Mouse (Mus musculus): ENCODE measurements at regions not wholly inside any gene's neighbourhood (a gene's known extent, or its start where the extent isn't known, plus 50 kb on each side); places are given as distances from the start of the nearest gene placed in this dataset.

DNA sequence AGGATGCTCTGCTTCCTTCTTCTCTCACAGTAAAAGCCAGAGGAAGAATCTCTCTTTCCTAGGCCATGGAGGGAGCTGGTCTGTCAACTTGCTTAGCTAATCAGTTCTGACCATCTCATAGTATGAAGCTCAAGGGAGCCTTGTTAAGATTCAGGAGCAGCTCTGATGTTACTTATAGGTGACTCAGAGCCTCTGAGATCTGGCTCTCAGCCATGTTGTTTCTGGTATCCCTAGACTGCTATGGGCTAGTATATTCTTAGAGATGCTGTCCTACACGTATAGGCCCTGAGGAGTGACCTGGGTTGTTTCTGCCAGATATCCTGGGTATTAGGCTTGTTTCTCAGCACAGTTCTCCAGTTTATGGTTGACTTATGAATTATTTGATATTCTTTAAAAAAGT, 160.9 kb downstream of the 4930564D02Rik start:
- no peak for DNase-seq

DNA sequence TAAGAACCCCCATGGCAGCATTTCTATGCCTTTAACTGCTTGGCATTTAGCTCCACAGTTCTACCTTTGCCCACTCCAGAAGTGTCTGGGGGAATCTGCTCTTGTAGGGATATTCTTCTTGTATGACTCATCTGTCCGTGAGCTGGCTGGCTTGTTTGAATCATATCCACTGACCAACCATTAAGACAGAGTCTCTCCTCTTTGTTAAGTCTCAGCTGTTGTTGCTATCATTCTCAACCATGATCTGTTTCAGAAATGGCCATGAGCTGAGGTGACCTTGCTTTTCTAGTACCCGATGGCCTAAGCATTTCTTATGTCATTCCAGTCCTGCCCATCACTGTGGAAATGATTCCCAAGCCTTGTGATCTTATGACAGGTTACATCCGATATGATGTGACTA, 161.8 kb downstream of the 4930564D02Rik start:
- no peak for DNase-seq

DNA sequence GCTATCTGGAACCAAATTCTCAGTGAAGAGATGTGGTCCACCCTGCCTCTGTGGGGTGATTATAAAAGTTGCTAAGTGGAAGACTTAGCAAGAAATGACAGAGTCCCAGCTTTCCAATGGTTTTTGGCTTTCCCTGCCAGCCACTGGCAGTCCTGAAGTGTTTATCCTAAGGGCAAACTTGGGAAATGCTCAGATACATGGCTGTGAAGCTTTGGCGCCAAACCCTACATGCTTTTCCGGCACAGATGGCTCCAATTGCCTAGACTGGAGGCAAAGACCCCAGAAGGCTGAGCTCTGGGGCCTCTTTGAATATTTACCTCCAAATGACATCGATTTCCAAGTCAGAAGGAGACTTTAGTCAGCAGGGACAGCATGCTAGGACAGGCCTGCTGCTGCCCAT, 174.4 kb downstream of the 4930564D02Rik start:
- DNase-seq = no peak

DNA sequence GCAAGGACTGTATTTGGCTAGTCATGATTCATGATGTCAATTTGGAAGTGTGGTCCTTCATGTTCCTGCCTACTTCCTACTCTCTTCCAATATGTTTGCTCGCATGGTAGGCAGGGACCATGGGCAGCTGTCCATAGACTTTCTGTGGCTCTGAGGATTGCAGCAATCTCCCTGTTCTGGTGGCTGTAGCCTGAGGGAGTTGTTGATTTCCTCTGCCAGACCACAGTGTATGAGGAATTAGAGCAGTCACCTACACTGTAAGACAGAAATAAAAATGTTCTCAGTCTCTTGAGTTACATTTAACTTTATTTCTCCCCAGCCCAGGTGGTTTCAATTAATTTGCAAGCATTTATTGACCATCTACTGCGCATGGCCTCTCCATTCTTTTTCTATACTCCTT, 190.5 kb downstream of the 4930564D02Rik start:
- DNase-seq = no peak

DNA sequence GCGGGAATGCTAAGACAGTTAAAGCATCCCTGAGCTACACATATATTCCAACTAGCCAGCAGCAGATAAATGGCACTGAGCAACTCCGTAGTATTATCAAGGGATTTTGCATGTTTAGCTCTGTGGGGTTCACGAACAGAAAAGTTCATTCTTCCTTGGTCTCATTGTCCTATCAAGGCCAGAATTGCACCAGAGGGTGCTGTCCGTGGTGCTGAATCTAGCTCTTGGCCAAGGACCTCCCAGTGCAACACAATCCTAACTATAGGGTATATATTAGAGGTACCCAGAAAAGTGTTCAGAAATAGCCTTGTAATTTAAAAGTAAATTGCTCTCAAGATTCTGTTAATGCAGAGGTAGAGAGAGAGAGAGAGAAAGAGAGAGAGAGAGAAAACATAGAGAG, 176.9 kb upstream of the Kcnd3 start:
- no peak for DNase-seq

DNA sequence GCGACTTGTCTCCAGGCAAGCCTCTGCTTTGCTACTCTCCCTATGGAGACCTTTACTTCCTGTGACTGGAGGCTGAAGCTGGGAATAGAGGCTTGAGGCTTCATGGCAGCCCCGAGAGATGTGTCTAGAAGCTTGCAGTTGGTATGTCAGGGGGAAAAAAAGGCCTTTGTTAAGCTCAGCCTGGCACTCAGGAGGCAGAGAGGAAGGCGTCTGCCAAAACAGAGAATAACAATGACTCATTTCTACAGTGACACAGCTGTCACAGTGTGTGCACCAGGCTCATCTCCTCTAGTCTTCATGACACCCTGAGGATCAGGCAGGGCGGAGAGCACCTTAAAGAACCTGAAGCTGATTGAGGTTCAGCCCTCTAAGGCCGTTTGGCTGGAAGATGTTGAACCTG, 171.2 kb upstream of the Kcnd3 start:
- peak; percentile 45 to 46 for DNase-seq

DNA sequence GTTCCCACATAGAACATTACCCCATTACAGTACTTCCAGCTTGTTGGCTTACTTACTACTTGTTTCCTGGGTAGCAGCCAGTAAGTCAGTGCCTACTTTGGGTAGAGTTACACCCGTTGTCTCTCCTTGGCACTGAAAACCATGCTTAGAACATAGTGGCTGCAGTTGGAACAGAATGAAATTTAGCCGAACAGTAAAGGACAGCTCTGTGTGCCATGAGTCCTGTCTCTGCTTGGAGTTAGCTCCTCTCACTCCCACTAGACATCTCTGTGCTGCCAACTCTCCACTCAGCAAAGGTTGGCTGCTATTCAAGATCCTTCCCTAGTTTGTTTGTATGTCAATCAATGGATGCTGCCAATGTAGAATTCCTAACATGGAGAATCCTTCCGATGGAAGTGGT, 170.4 kb upstream of the Kcnd3 start:
- peak; percentile 12 to 34 for DNase-seq

DNA sequence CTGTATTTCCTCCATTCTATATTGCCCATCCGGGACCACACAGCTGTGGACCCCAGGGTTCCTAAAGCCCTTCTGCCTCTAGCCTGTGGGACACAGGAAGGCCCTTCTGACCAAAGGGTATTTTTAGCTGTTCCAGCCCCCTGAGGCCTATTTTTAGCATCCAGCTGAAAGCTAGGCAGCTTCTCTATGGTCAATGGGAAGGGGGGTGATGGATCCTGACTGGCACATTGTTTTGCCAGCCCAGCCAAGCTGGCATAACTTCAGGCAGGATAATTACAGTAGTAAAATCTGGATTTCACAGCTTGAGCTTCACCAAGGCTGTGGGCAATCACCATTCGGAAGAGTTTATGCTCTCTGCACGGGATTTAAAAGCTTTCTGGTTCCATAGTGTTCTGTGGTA, 153.9 kb upstream of the Kcnd3 start:
- no peak for DNase-seq

DNA sequence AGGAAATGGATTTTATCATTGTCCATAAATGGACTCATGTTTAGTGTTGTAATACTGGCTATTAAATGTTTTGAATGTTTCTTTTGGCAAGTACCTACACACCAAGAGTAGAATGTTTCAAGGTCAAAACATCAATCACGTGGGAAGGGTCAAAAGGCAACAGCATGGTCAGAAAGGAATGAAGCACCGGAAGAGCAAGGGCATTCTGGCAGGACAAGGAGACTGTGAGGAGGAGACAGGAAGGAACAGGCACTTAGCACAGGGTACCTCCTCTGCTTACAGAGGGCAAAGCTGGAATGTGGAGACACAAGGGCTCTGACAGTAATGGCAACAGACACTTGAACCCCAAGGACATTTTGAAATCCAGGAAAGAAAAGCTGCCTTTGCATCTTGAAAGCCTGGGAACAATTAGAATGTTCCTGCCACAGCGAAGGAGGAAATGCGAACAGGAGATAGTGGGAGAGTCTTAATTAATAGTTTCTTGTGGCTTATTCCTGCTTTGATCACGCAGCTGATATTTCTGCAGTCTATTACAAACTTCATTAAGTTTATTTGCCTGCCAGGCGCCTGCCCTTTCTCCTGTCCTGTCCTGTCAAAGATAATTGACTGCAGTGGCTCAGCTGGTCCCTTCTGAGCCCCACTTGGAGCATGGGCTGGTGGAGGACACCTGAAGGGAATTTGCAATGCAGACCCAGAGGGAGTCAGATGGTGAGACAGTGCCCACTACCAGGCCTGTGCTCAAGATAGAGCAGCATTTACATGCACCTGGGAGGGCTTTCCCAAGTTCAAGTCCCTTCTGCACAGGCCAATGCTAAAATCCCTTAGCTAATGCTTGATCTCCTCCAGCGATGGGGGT, 151.2 kb upstream of the Kcnd3 start:
- no peak for DNase-seq

DNA sequence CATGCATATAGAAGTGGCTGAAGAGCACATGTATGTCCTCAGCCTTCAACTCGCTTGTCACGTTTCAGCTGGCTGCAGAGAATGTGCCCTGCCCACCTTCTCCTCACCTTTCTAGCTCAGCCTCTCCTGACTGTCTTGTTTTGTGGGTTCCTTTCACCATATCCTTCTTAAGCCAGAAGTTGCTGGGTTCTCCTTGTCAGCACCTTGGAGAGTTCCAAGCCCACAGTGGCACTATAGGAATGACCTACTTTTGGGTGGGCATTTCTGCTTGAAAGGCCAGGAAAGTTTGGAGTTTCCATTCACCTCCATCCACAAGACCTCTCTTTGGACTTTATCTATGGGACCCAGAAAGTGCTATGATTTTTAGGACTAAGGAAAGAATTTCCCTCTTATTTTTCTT, 144.5 kb upstream of the Kcnd3 start:
- no peak for DNase-seq

DNA sequence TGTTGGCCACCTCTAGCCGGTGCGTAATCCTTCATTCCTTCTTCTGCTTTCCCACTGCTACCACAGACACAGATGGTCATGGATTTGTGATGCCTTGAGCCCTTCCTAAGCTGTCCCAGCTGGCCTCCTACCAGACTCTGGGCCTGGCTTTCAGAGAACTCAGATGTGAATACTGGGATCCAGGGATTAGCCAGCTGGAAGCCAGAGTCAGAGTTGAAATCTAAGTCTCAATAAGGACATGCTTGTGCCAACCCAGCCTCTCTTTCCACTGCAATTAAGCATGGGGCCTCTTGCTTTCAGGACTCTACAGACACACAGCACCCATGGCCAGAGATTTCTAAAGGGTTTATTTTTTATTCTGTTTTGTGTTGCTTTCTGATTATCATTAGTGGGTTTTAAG, 143.1 kb upstream of the Kcnd3 start:
- DNase-seq = no peak

DNA sequence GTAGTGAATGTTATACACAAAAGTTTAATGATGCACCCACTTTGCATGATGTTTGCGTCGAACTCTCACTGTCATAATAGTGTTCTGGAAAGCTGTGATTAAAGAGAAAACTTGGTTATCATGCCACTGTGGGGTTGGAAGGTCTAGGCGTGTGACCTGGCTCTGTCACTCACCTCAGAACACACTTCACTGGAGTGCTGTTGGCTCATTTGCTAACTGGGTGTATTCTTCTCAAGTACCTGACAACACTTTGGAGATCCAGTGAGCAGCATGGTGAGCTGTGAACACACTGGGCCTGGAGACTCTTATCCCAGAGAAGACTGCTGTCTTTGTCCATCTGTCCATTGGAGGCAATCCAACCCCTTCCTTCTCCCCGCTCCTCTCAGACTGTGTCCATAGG, 98.9 kb upstream of the Kcnd3 start:
- DNase-seq = no peak

DNA sequence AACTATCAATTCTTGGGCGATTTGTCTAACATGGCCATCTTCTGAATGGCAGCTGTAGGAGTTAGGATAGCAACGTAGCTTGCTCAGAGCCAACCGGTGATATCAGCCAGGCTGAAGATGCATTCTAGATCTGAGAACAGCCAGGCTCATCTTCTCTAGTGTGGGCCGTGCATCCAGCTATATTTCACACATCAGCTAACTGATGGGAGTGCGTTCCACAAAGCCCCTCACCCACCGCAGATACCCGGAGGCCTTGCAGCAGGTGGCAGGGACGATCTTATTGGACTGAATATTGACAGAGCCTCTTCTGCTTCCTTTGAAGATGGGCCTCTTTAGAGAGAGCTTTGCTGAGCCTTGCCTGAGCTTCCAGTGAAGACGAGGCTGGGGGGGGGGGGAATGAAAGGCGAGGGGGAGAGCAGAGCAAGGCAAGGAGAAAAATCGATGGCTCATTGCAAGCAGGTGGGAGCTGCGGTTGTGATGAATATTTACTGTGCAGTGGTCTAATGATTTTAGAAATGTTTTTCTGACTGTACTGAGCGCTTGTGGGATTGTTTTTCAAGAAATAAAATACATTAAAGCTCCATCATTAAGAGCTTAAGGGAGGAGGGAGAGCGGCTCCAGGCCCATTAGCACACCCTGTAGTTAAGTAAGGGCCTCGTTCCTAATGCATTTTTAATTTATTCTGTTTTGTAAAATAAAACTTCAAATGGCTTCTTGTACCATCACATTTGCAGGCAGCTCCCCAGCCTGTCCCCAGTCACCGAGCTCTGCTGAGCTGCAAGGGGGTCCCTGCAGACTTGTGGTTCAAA, 97.8 kb upstream of the Kcnd3 start:
- no peak for DNase-seq

DNA sequence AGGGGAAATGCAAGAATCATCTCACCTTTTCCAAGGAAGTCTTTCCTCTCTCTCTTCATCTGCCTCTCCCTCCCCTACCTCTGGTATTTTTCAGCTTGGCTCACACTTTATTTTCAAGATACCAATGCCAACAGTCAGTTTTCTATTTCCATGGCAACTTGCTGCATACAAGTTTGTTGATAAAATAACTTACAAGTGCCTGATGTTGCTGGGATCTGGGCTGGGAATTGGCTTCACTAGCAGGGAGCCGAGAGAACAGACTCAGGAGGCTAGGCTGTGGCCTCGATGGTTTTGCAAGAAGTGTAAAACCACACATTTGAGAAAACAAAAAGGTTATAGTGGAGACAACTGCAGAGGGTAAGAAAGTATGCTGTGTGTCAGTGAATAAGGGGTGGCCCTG, 94.6 kb upstream of the Kcnd3 start:
- no peak for DNase-seq

DNA sequence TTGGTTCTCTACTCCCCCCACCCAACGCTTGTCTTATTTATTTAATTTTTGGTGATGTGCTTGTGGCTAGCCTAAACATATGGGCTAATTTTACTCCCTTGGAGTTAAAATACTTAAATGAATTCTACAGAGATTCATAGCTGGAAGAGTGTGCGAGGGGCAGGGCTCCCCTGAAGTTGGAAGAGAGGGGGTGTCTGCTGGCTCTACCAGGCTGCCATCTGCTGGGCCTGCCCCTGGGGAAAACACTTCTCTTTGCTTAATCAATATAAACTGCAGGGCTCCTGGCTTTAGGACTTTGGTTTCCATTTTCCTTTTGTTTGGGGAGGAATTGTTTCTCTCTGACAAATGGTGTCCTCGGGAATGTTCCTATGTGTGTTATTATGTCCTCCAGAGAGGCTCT, 92.5 kb upstream of the Kcnd3 start:
- no peak for DNase-seq

DNA sequence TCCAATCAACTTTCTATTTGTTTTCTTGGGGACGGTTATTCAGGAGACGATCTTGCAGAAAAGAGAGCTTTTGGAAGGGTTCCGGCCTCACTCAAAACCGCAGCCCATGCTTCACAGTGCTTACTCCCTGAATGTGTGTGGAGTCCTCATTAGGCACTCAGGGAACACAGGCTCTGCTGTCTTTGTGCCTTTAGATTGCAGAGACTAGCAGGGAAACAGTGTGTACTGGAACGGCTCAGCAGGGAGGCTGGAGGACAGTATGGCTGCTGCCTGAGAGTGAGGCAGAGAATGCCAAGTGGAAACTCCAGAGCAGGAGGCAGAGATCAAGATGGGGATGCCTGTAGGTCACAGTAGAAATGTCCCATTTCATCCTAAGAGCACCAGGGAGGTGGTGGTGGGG, 87.4 kb upstream of the Kcnd3 start:
- DNase-seq = no peak

DNA sequence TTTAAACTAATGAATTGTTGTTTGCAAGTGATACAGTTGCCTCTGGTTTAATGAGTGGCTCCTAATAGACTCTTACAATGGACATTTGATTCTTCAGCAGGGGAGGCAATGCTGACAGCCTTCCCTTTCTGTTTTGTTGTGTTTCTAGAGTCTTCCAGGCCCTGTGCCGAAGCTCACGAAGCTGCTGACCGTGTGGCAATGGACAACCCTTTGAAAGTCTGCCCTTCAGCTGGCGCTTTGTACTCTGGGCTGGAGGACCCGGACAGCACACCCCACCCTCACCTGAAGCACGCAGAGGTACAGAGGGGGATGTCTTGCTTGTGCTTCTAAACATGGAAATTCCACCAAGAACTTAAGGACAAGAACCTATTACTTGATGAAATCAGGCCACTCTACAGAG, 85.3 kb upstream of the Kcnd3 start:
- DNase-seq = no peak

DNA sequence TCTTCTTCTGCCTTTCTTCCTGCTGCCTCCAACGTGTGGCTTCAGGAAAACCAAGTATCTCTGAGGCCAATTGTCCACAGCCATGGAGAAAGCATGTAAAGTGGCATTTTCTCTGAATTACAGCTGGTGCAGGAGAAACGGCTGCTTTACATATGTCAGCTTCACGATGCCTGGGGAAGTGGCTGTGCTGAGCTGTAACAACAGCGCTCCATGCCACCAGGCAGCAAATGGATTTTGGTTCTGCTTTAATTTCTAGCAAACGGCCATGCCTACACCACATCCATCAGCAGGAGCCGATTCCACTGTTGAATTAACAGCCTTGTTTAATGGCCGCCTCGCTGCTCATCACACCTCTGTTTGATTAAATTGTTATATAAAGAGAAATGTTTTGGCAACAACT, 84.2 kb upstream of the Kcnd3 start:
- no peak for DNase-seq

DNA sequence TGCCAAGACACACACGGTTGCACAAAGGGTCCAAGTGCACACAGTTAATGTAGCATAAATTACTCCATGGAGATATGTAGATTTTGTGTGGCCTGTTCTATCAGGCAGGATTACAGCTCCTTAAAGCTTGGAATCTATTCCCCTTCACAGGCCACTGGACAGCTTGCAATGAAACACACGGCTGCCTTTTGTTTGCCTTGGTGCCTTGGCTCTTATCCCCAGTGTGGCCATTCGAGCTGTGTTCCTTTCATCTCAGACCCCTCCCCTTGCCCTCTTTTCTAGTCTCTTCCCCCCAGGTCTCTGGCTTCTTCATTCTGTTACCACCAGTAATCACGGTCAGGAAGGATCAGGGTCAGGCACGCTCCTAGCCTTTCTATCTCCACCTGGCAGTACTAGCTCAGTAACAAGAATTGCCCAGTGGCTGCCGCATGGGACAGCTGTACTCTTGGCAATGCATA, 79.7 kb upstream of the Kcnd3 start:
- no peak for DNase-seq

DNA sequence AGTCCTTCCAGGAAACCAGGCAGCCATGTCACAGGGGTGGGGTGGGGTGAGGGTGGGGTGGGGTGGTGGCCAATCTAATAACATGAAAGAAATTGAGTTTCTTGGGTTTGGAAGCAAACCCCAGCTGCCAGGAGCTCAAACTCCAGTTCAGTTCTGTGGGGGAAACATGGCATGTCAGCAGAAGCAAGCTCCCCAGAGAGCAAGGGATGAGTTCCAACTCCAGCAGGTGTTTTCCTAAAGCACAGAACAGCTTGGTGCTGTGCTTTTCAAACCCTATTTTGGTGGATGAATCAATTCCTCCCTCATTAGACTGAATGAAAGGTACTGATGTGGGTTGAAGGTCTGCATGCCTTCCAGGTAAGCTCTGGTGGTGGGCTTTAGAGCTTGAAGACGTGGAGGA, 77.8 kb upstream of the Kcnd3 start:
- peak in 1 of 2 experiments; percentile 37 for DNase-seq

DNA sequence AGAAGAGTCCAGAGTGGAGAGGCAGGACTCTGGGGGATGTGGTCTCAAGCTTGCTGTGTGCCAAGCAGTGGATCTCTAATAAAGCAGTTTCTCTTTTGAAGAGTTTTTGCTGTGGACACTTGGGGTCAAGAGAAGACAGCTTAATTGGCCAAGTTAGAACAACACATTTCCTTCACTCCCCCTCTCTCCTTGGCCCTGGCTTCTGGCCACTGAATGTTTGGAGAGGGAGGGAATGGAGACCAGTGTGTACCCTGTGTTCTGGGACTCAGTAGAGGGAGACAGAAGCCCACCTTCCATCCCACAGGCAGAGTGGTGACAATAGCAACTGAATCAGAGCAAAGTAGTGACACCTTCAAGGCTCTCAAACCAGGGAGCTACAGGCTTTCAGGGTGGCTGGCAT, 77.3 kb upstream of the Kcnd3 start:
- no peak for DNase-seq

DNA sequence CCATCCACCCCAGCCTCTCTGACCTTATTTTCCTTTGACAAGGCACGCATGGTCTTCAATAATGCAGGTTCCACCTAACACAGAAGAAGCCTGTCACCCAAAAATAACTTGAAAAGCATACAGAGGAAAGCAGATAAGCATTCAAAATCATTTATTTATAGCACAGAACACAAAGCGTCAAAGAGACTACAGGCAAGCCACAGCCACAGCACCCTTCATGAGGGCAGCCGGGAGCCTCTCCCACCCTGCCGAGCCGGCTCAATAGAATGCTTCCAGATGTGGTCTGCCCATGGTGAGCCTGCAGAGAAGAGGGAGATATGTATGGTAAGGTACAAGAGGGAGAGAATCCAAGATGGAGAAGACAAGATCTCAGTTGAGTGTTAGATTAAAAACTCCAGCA, 76.7 kb upstream of the Kcnd3 start:
- DNase-seq = no peak

DNA sequence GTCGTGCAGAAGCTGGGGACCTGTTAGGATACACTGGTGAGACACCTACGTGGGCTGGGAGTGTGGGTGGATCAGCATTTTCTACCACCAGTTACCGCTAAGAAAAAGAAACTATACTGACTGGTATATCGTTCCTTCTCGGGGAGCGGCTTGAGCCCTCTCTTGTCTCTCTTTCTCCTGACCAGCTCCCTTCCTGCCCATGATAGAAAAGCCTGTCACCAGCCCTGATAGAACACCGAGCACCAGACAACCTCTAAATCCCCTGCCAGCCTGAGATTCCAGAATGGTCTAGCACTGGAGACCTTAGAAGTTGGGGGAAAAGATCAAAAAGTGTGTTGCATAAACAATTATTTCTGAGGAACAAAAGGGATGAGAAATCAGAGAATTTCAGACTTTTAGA, 76.3 kb upstream of the Kcnd3 start:
- DNase-seq = no peak

DNA sequence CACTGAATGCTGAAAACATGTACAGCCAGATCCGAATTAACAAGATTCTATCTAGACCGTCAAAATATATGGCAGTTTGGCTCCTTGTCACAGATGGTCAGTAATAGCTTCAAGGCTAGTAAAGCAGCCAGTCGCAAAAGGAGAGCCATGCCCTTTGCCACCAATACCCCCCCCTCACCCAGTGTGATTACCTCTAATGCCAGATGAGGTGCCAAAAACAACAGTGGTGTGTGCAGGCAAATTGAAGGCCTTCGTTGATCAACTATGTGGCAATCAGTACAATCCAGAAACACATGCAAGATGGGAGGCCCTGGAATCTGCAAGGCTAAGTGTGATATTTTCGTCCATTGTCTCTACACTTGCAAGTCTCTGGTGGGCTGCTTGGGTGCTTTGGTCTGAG, 75.8 kb upstream of the Kcnd3 start:
- no peak for DNase-seq
